Mouse (Mus musculus) E14TG2a.4 (cell line): ENCODE measurements around the gene Car12.
A peak's percentile ranks its signal among the peaks of the same experiment; 100 is the strongest.

Experiments
- H3K27me3 ChIP-seq: 2 replicates; pipeline ENCODE4 v1.6.1; 2014; ENCODE audit warnings: low read length, control low read depth; ENCODE audit not compliant: insufficient read depth
- H3K36me3 ChIP-seq: 2 replicates; pipeline ENCODE4 v1.6.1; 2014; ENCODE audit warnings: low read length, control low read depth; ENCODE audit not compliant: insufficient read depth
- H3K4me1 ChIP-seq: replicated peaks from 2 replicates; pipeline ENCODE4 v1.6.1; 2014; ENCODE audit warnings: low read depth, low read length, control low read depth
- H3K4me3 ChIP-seq: replicated peaks from 2 replicates; pipeline ENCODE4 v1.5.1; 2014; ENCODE audit warnings: mild to moderate bottlenecking, low read length
- H3K9me3 ChIP-seq: 2 replicates; pipeline ENCODE4 v1.6.1; 2014; ENCODE audit warnings: low read length, control low read depth
- CTCF ChIP-seq: conservative IDR thresholded peaks from 2 replicates; pipeline ENCODE4 v1.5.1; 2014; ENCODE audit warnings: low read length
- NANOG ChIP-seq: IDR thresholded peaks from 2 replicates; pipeline ENCODE4 v1.6.1; 2014; ENCODE audit warnings: borderline replicate concordance, low read length, mixed read lengths
- POU5F1 ChIP-seq: IDR thresholded peaks from 2 replicates; pipeline ENCODE4 v1.6.1; 2014; ENCODE audit warnings: low read length, borderline replicate concordance

Car12 gene

GRCm38 (mm10) chr9:66703002-66703401, 10.5 kb upstream of the Car12 start:
- Histone ChIP-seq H3K36me3 (no peaks in the 10 kb centered on the region), H3K4me3 (no peak overlapping the region), H3K9me3 (no peaks in the 10 kb centered on the region), H3K27me3 (no peaks in the 10 kb centered on the region), H3K4me1 (peaks cover 23% of the 10 kb centered on the region)
- no peak for TF ChIP-seq CTCF
- no peak for TF ChIP-seq NANOG
- TF ChIP-seq POU5F1: no peak

GRCm38 (mm10) chr9:66705354-66705753, 8.1 kb upstream of the Car12 start:
- H3K9me3 ChIP-seq: no peaks in the 10 kb centered on the region

GRCm38 (mm10) chr9:66705766-66706165, 7.7 kb upstream of the Car12 start:
- TF ChIP-seq CTCF (peak; percentile 85), NANOG (no peak)

More at GRCm38 (mm10) chr9:66705354-66705753, 8.1 kb upstream of the Car12 start:
- TF ChIP-seq POU5F1: no peak
- peak; percentile 34; the same call in 1 of the 2 replicates for TF ChIP-seq CTCF
- no peak for TF ChIP-seq NANOG
- peaks cover 7% of the 10 kb centered on the region for H3K27me3 ChIP-seq
- no peak overlapping the region for H3K4me3 ChIP-seq
- no peaks in the 10 kb centered on the region for H3K36me3 ChIP-seq
- H3K4me1 ChIP-seq: peaks cover 35% of the 10 kb centered on the region

GRCm38 (mm10) chr9:66708054-66708772, 5.3 kb upstream of the Car12 start:
- Histone ChIP-seq H3K4me3 (no peak overlapping the region), H3K4me1 (peaks cover 27% of the 10 kb centered on the region), H3K9me3 (no peaks in the 10 kb centered on the region), H3K36me3 (no peaks in the 10 kb centered on the region), H3K27me3 (peaks cover 30% of the 10 kb centered on the region)
- TF ChIP-seq CTCF (no peak), NANOG (no peak), POU5F1 (no peak)

More at GRCm38 (mm10) chr9:66705766-66706165, 7.7 kb upstream of the Car12 start:
- Histone ChIP-seq H3K36me3 (no peaks in the 10 kb centered on the region), H3K27me3 (peaks cover 11% of the 10 kb centered on the region), H3K9me3 (no peaks in the 10 kb centered on the region), H3K4me3 (no peak overlapping the region), H3K4me1 (peaks cover 34% of the 10 kb centered on the region)

- no peak for TF ChIP-seq CTCF
- no peak for TF ChIP-seq POU5F1
- no peak for TF ChIP-seq NANOG
- Histone ChIP-seq H3K4me3 (no peak overlapping the region), H3K27me3 (peaks cover 38% of the 10 kb centered on the region)
Measured at GRCm38 (mm10) chr9:66708816-66709555, 4.5 kb upstream of the Car12 start.

GRCm38 (mm10) chr9:66710626-66711025, 2.9 kb upstream of the Car12 start:
- no peaks in the 10 kb centered on the region for H3K9me3 ChIP-seq
- H3K4me1 ChIP-seq: peaks cover 43% of the 10 kb centered on the region
- TF ChIP-seq POU5F1 (no peak), CTCF (no peak), NANOG (no peak)
- H3K4me3 ChIP-seq: no peak overlapping the region
- no peaks in the 10 kb centered on the region for H3K36me3 ChIP-seq
- peaks cover 54% of the 10 kb centered on the region for H3K27me3 ChIP-seq

More at GRCm38 (mm10) chr9:66708816-66709555, 4.5 kb upstream of the Car12 start:
- Histone ChIP-seq H3K9me3 (no peaks in the 10 kb centered on the region), H3K4me1 (peaks cover 34% of the 10 kb centered on the region), H3K36me3 (no peaks in the 10 kb centered on the region)

GRCm38 (mm10) chr9:66714022-66714515, 583 bp downstream of the Car12 start:
- Histone ChIP-seq H3K9me3 (no peaks in the 10 kb centered on the region), H3K36me3 (no peaks in the 10 kb centered on the region), H3K4me1 (peaks cover 36% of the 10 kb centered on the region), H3K27me3 (peaks cover 67% of the 10 kb centered on the region), H3K4me3 (peak overlapping the region; percentile 72)
- TF ChIP-seq CTCF (no peak), NANOG (no peak), POU5F1 (no peak)

GRCm38 (mm10) chr9:66715361-66715760, 1.9 kb downstream of the Car12 start:
- H3K27me3 ChIP-seq: peaks cover 63% of the 10 kb centered on the region
- TF ChIP-seq NANOG: no peak
- TF ChIP-seq POU5F1: no peak
- TF ChIP-seq CTCF: no peak
- peaks cover 29% of the 10 kb centered on the region for H3K4me1 ChIP-seq
- H3K9me3 ChIP-seq: no peaks in the 10 kb centered on the region
- H3K36me3 ChIP-seq: no peaks in the 10 kb centered on the region
- H3K4me3 ChIP-seq: no peak overlapping the region
